Mouse (Mus musculus): ENCODE measurements around the gene Il15. TPM values are rescaled to one million over a fixed set of nuclear protein-coding genes. Genes with fewer than 3 reads are reported as not detected.

Il15 gene
- polyA plus RNA-seq, 1 experiment from 2014 or later, result 4.0 TPM

- no peak overlapping the region for H3K27ac ChIP-seq
- no peaks in the 10 kb centered on the region for H3K9me3 ChIP-seq
- WGBS, result 51% methylated on average over 1 of the region's 1 CpGs
- ATAC-seq (ENCODE audit: insufficient number of reproducible peaks, low FRiP score, low TSS enrichment, low read depth), result no peak
- H3K36me3 ChIP-seq, result no peaks in the 10 kb centered on the region
- H3K4me1 ChIP-seq, result no peaks in the 10 kb centered on the region
- H3K4me3 ChIP-seq, result no peak overlapping the region
- H3K4me2 ChIP-seq, result no peak overlapping the region
- no peak overlapping the region for H3K9ac ChIP-seq
- no peaks in the 10 kb centered on the region for H3K27me3 ChIP-seq
Measured at GRCm38 (mm10) chr8:82351268-82351943, 51.6 kb downstream of the Il15 start.

GRCm38 (mm10) chr8:82349299-82349698 is 53.7 kb downstream of the Il15 start:
- no peaks in the 10 kb centered on the region for H3K4me1 ChIP-seq
- H3K27ac ChIP-seq, result no peak overlapping the region
- no peak overlapping the region for H3K4me3 ChIP-seq
- H3K9me3 ChIP-seq, result no peaks in the 10 kb centered on the region
- H3K27me3 ChIP-seq, result no peaks in the 10 kb centered on the region
- WGBS, result 23% methylated on average over 2 of the region's 2 CpGs
- no peak for ATAC-seq (ENCODE audit: insufficient number of reproducible peaks, low FRiP score, low TSS enrichment, low read depth)
- no peak overlapping the region for H3K9ac ChIP-seq
- no peaks in the 10 kb centered on the region for H3K36me3 ChIP-seq
- H3K4me2 ChIP-seq, result no peak overlapping the region

GRCm38 (mm10) chr8:82346485-82346884 is 56.5 kb downstream of the Il15 start:
- Histone ChIP-seq H3K27me3 (no peaks in the 10 kb centered on the region), H3K9ac (no peak overlapping the region), H3K4me2 (no peak overlapping the region), H3K27ac (no peak overlapping the region), H3K4me1 (no peaks in the 10 kb centered on the region), H3K9me3 (no peaks in the 10 kb centered on the region), H3K36me3 (no peaks in the 10 kb centered on the region), H3K4me3 (no peak overlapping the region)
- 69% methylated on average over 3 of the region's 3 CpGs for WGBS
- ATAC-seq (ENCODE audit: insufficient number of reproducible peaks, low FRiP score, low TSS enrichment, low read depth), result no peak

- Histone ChIP-seq H3K27me3 (no peaks in the 10 kb centered on the region), H3K9ac (no peak overlapping the region), H3K4me1 (no peaks in the 10 kb centered on the region), H3K9me3 (no peaks in the 10 kb centered on the region), H3K36me3 (no peaks in the 10 kb centered on the region), H3K4me2 (no peak overlapping the region), H3K27ac (no peak overlapping the region), H3K4me3 (no peak overlapping the region)
- ATAC-seq (ENCODE audit: insufficient number of reproducible peaks, low FRiP score, low TSS enrichment, low read depth), result no peak
- WGBS, result 82% methylated on average over 8 of the region's 8 CpGs
Measured at GRCm38 (mm10) chr8:82331675-82332234, 71.3 kb downstream of the Il15 start.

- H3K4me2 ChIP-seq, result no peak overlapping the region
- ATAC-seq (ENCODE audit: insufficient number of reproducible peaks, low FRiP score, low TSS enrichment, low read depth), result no peak
- no peaks in the 10 kb centered on the region for H3K27me3 ChIP-seq
- H3K4me3 ChIP-seq, result no peak overlapping the region
- no peak overlapping the region for H3K9ac ChIP-seq
- H3K9me3 ChIP-seq, result no peaks in the 10 kb centered on the region
- no peaks in the 10 kb centered on the region for H3K4me1 ChIP-seq
- 48% methylated on average over 2 of the region's 2 CpGs for WGBS
- H3K27ac ChIP-seq, result no peak overlapping the region
- no peaks in the 10 kb centered on the region for H3K36me3 ChIP-seq
Measured at GRCm38 (mm10) chr8:82327986-82328652, 74.9 kb downstream of the Il15 start.

GRCm38 (mm10) chr8:82326061-82326460 is 77.0 kb downstream of the Il15 start:
- Histone ChIP-seq H3K36me3 (no peaks in the 10 kb centered on the region), H3K27ac (no peak overlapping the region), H3K4me1 (no peaks in the 10 kb centered on the region), H3K9me3 (no peaks in the 10 kb centered on the region), H3K9ac (no peak overlapping the region), H3K4me3 (no peak overlapping the region), H3K27me3 (no peaks in the 10 kb centered on the region), H3K4me2 (no peak overlapping the region)
- no peak for ATAC-seq (ENCODE audit: insufficient number of reproducible peaks, low FRiP score, low TSS enrichment, low read depth)
- WGBS, result 46% methylated on average over 1 of the region's 1 CpGs

- H3K4me2 ChIP-seq, result no peak overlapping the region
- WGBS, result 64% methylated on average over 6 of the region's 6 CpGs
- H3K4me3 ChIP-seq, result no peak overlapping the region
- H3K4me1 ChIP-seq, result no peaks in the 10 kb centered on the region
- H3K27me3 ChIP-seq, result no peaks in the 10 kb centered on the region
- no peak overlapping the region for H3K9ac ChIP-seq
- ATAC-seq (ENCODE audit: insufficient number of reproducible peaks, low FRiP score, low TSS enrichment, low read depth), result no peak
- H3K27ac ChIP-seq, result no peak overlapping the region
- no peaks in the 10 kb centered on the region for H3K36me3 ChIP-seq
- no peaks in the 10 kb centered on the region for H3K9me3 ChIP-seq
Measured at GRCm38 (mm10) chr8:82325586-82325985, 77.4 kb downstream of the Il15 start.

- 71% methylated on average over 3 of the region's 3 CpGs for WGBS
- Histone ChIP-seq H3K27me3 (no peaks in the 10 kb centered on the region), H3K36me3 (no peaks in the 10 kb centered on the region), H3K4me3 (no peak overlapping the region), H3K4me2 (no peak overlapping the region), H3K4me1 (no peaks in the 10 kb centered on the region), H3K27ac (no peak overlapping the region), H3K9ac (no peak overlapping the region), H3K9me3 (no peaks in the 10 kb centered on the region)
- ATAC-seq (ENCODE audit: insufficient number of reproducible peaks, low FRiP score, low TSS enrichment, low read depth), result no peak
Measured at GRCm38 (mm10) chr8:82317446-82317845, 85.6 kb downstream of the Il15 start.

- no peak overlapping the region for H3K4me2 ChIP-seq
- 59% methylated on average over 1 of the region's 1 CpGs for WGBS
Measured at GRCm38 (mm10) chr8:82306424-82306823, 96.6 kb downstream of the Il15 start.

GRCm38 (mm10) chr8:82296256-82296655 is 106.8 kb downstream of the Il15 start:
- WGBS, result 80% methylated on average over 2 of the region's 2 CpGs
- Histone ChIP-seq H3K27me3 (no peaks in the 10 kb centered on the region), H3K4me3 (no peak overlapping the region), H3K9ac (no peak overlapping the region), H3K36me3 (no peaks in the 10 kb centered on the region), H3K9me3 (no peaks in the 10 kb centered on the region), H3K27ac (no peak overlapping the region), H3K4me1 (no peaks in the 10 kb centered on the region), H3K4me2 (no peak overlapping the region)
- no peak for ATAC-seq (ENCODE audit: insufficient number of reproducible peaks, low FRiP score, low TSS enrichment, low read depth)

More at GRCm38 (mm10) chr8:82306424-82306823, 96.6 kb downstream of the Il15 start:
- Histone ChIP-seq H3K9me3 (no peaks in the 10 kb centered on the region), H3K4me1 (no peaks in the 10 kb centered on the region), H3K27ac (no peak overlapping the region), H3K4me3 (no peak overlapping the region), H3K27me3 (no peaks in the 10 kb centered on the region), H3K9ac (no peak overlapping the region), H3K36me3 (no peaks in the 10 kb centered on the region)
- ATAC-seq (ENCODE audit: insufficient number of reproducible peaks, low FRiP score, low TSS enrichment, low read depth), result no peak

- no peaks in the 10 kb centered on the region for H3K27me3 ChIP-seq
- H3K9me3 ChIP-seq, result no peaks in the 10 kb centered on the region
- no peak overlapping the region for H3K4me3 ChIP-seq
- H3K9ac ChIP-seq, result no peak overlapping the region
- no peak overlapping the region for H3K4me2 ChIP-seq
- H3K27ac ChIP-seq, result no peak overlapping the region
- WGBS, result 83% methylated on average over 5 of the region's 5 CpGs
- H3K4me1 ChIP-seq, result no peaks in the 10 kb centered on the region
- ATAC-seq (ENCODE audit: insufficient number of reproducible peaks, low FRiP score, low TSS enrichment, low read depth), result no peak
- no peaks in the 10 kb centered on the region for H3K36me3 ChIP-seq
Measured at GRCm38 (mm10) chr8:82291659-82292058, 111.4 kb downstream of the Il15 start.

- no peak for ATAC-seq (ENCODE audit: insufficient number of reproducible peaks, low FRiP score, low TSS enrichment, low read depth)
- 90% methylated on average over 3 of the region's 3 CpGs for whole genome bisulfite sequencing
Measured at GRCm38 (mm10) chr8:82285866-82286265, 117.2 kb downstream of the Il15 start.

More at GRCm38 (mm10) chr8:82285866-82286265, 117.2 kb downstream of the Il15 start:
- H3K9me3 ChIP-seq, result no peaks in the 10 kb centered on the region
- no peaks in the 10 kb centered on the region for H3K36me3 ChIP-seq
- H3K9ac ChIP-seq, result no peak overlapping the region
- no peak overlapping the region for H3K4me3 ChIP-seq
- H3K27me3 ChIP-seq, result no peaks in the 10 kb centered on the region
- no peak overlapping the region for H3K4me2 ChIP-seq
- no peak overlapping the region for H3K27ac ChIP-seq
- H3K4me1 ChIP-seq, result no peaks in the 10 kb centered on the region

Data from limb, embryonic 15.5 days (tissue).